Mouse (Mus musculus) ES-Bruce4 (cell line): Measurements from ENCODE around the gene Gm45713. TPM values are rescaled to one million over a fixed set of nuclear protein-coding genes. Genes with fewer than 3 reads are reported as not detected.

Experiments
- H3K27ac ChIP-seq: 2 replicates; pipeline ENCODE4 v1.5.1; 2012; ENCODE audit warnings: low read length, inconsistent platforms; ENCODE audit not compliant: insufficient read depth
- H3K27me3 ChIP-seq: 2 replicates; pipeline ENCODE4 v1.6.1; 2012; ENCODE audit warnings: mild to moderate bottlenecking, low read length, inconsistent platforms; ENCODE audit not compliant: control insufficient read depth, poor library complexity, insufficient read depth, severe bottlenecking
- H3K36me3 ChIP-seq: 2 replicates; pipeline ENCODE4 v1.6.1; 2012; ENCODE audit warnings: inconsistent platforms, mild to moderate bottlenecking, low read length, moderate library complexity; ENCODE audit not compliant: control insufficient read depth, poor library complexity, insufficient read depth, severe bottlenecking
- H3K4me1 ChIP-seq: one replicate; pipeline ENCODE4 v1.8.1; 2011; ENCODE audit warnings: low read length; ENCODE audit not compliant: control insufficient read depth, insufficient read depth
- H3K4me3 ChIP-seq: 2 replicates; pipeline ENCODE4 v1.5.1; 2011; ENCODE audit warnings: low read depth, mild to moderate bottlenecking, low read length
- H3K9ac ChIP-seq: 2 replicates; pipeline ENCODE4 v1.6.1; 2012; ENCODE audit warnings: low read depth, mild to moderate bottlenecking, inconsistent platforms; ENCODE audit not compliant: poor library complexity, severe bottlenecking
- H3K9me3 ChIP-seq: replicated peaks from 2 replicates; pipeline ENCODE4 v1.6.1; 2012; ENCODE audit warnings: mild to moderate bottlenecking, low read length, inconsistent platforms; ENCODE audit not compliant: control insufficient read depth, poor library complexity, insufficient read depth, severe bottlenecking
- CTCF ChIP-seq: IDR thresholded peaks from one replicate; pipeline ENCODE4 v1.8.1; 2011; ENCODE audit warnings: low read depth, low read length
- EP300 ChIP-seq: IDR thresholded peaks from 2 replicates; pipeline ENCODE4 v1.6.1; 2011; ENCODE audit warnings: low read depth, low read length; ENCODE audit not compliant: insufficient read depth
- POLR2A ChIP-seq: IDR thresholded peaks from one replicate; pipeline ENCODE4 v1.8.1; 2011; ENCODE audit warnings: low read length; ENCODE audit not compliant: insufficient read depth
- polyA plus RNA-seq: library from polyadenylated mRNA; stranded (reverse); fragments of >200 nt; gene quantifications from 2 replicates; pipeline ENCODE4 v1.2.4, GENCODE M21; 2011; ENCODE audit warnings: low read depth; ENCODE audit not compliant: missing spikeins, insufficient read depth, insufficient read length

The Gm45713 gene
- polyA plus RNA-seq, 1 experiment, result not detected

- Histone ChIP-seq H3K4me3 (no peak overlapping the region), H3K36me3 (0 out of 2 replicates have a peak, but pooled peaks cover 6% of the 10 kb centered on the region), H3K27ac (no peak overlapping the region), H3K9ac (no peak overlapping the region), H3K4me1 (no peaks in the 10 kb centered on the region), H3K27me3 (no peaks in the 10 kb centered on the region), H3K9me3 (no peaks in the 10 kb centered on the region)
- no peak for TF ChIP-seq CTCF
- no peak for TF ChIP-seq EP300
- TF ChIP-seq POLR2A, result no peak
Measured at GRCm38 (mm10) chr7:45144368-45145174, 8.5 kb upstream of the Gm45713 start.

GRCm38 (mm10) chr7:45141914-45142313 lies 5.9 kb upstream of the Gm45713 start:
- 0 out of 2 replicates have a peak, but pooled peaks cover 6% of the 10 kb centered on the region for H3K36me3 ChIP-seq
- no peak overlapping the region for H3K4me3 ChIP-seq
- no peak overlapping the region for H3K27ac ChIP-seq
- H3K9ac ChIP-seq, result no peak overlapping the region
- no peaks in the 10 kb centered on the region for H3K4me1 ChIP-seq
- H3K27me3 ChIP-seq, result no peaks in the 10 kb centered on the region
- no peak for TF ChIP-seq EP300
- TF ChIP-seq POLR2A, result no peak
- no peak for TF ChIP-seq CTCF
- no peaks in the 10 kb centered on the region for H3K9me3 ChIP-seq

GRCm38 (mm10) chr7:45141319-45141718 lies 5.3 kb upstream of the Gm45713 start:
- H3K4me3 ChIP-seq, result no peak overlapping the region
- no peak overlapping the region for H3K27ac ChIP-seq
- H3K27me3 ChIP-seq, result no peaks in the 10 kb centered on the region
- H3K4me1 ChIP-seq, result no peaks in the 10 kb centered on the region
- H3K9me3 ChIP-seq, result no peaks in the 10 kb centered on the region
- H3K9ac ChIP-seq, result no peak overlapping the region
- TF ChIP-seq CTCF (no peak), EP300 (no peak), POLR2A (no peak)
- 0 out of 2 replicates have a peak, but pooled peaks cover 4% of the 10 kb centered on the region for H3K36me3 ChIP-seq

GRCm38 (mm10) chr7:45139904-45140723 lies 4.1 kb upstream of the Gm45713 start:
- H3K9me3 ChIP-seq, result no peaks in the 10 kb centered on the region
- TF ChIP-seq EP300 (no peak), CTCF (no peak), POLR2A (no peak)
- no peak overlapping the region for H3K4me3 ChIP-seq

GRCm38 (mm10) chr7:45138403-45138802 lies 2.4 kb upstream of the Gm45713 start:
- H3K9ac ChIP-seq, result no peak overlapping the region
- TF ChIP-seq CTCF, result no peak
- no peak for TF ChIP-seq EP300
- TF ChIP-seq POLR2A, result no peak

More at GRCm38 (mm10) chr7:45139904-45140723, 4.1 kb upstream of the Gm45713 start:
- Histone ChIP-seq H3K27ac (no peak overlapping the region), H3K36me3 (0 out of 2 replicates have a peak, but pooled peaks cover 4% of the 10 kb centered on the region), H3K4me1 (no peaks in the 10 kb centered on the region), H3K27me3 (no peaks in the 10 kb centered on the region), H3K9ac (no peak overlapping the region)

More at GRCm38 (mm10) chr7:45138403-45138802, 2.4 kb upstream of the Gm45713 start:
- Histone ChIP-seq H3K27me3 (no peaks in the 10 kb centered on the region), H3K4me3 (no peak overlapping the region), H3K9me3 (no peaks in the 10 kb centered on the region), H3K4me1 (no peaks in the 10 kb centered on the region), H3K36me3 (0 out of 2 replicates have a peak, but pooled peaks cover 4% of the 10 kb centered on the region), H3K27ac (no peak overlapping the region)
